Mouse (Mus musculus) stomach, embryonic 16.5 days (tissue): ENCODE results near the gene Mcu. TPM values are rescaled to one million over a fixed set of nuclear protein-coding genes. Genes with fewer than 3 reads are reported as not detected.
A peak's percentile ranks its signal among the peaks of the same experiment; 100 is the strongest.

Experiments used
- ATAC-seq: fragments of 200-750 bp; cut with Nextera tagmentation; 2 replicates; pipeline ENCODE4 v1.8.0; 2017; ENCODE audit warnings: moderate number of reproducible peaks, moderate TSS enrichment; ENCODE audit not compliant: insufficient read depth, low FRiP score
- H3K27ac ChIP-seq: fragments of 300-500 bp; sonication (generic); 2 replicates; pipeline ENCODE4 v1.5.1; 2014; ENCODE audit warnings: low read length
- H3K27me3 ChIP-seq: fragments of 300-500 bp; sonication (generic); 2 replicates; pipeline ENCODE4 v1.6.1; 2014; ENCODE audit warnings: low read length, control low read depth, mixed read lengths; ENCODE audit not compliant: control insufficient read depth, insufficient read depth
- H3K36me3 ChIP-seq: fragments of 300-500 bp; sonication (generic); 2 replicates; pipeline ENCODE4 v1.6.1; 2014; ENCODE audit warnings: low read length; ENCODE audit not compliant: control insufficient read depth, insufficient read depth
- H3K4me1 ChIP-seq: fragments of 300-500 bp; sonication (generic); 2 replicates; pipeline ENCODE4 v1.6.1; 2014; ENCODE audit warnings: low read length, control low read depth, mixed read lengths; ENCODE audit not compliant: control insufficient read depth, insufficient read depth
- H3K4me2 ChIP-seq: fragments of 300-500 bp; sonication (generic); 2 replicates; pipeline ENCODE4 v1.6.1; 2014; ENCODE audit warnings: low read depth, low read length, mixed read lengths
- H3K4me3 ChIP-seq: fragments of 300-500 bp; sonication (generic); replicated peaks from 2 replicates; pipeline ENCODE4 v1.5.1; 2014; ENCODE audit warnings: mild to moderate bottlenecking, low read length
- H3K9ac ChIP-seq: fragments of 300-500 bp; sonication (generic); 2 replicates; pipeline ENCODE4 v1.6.1; 2014; ENCODE audit warnings: low read length
- H3K9me3 ChIP-seq: fragments of 300-500 bp; sonication (generic); replicated peaks from 2 replicates; pipeline ENCODE4 v1.6.1; 2016; ENCODE audit warnings: low read length, control low read depth; ENCODE audit not compliant: control insufficient read depth
- WGBS: fragments of 180-500 bp; shearing (Covaris S2); extraction: QIAGEN DNeasy Blood & Tissue Kit; methylation state at CpG from one replicate; pipeline ENCODE4 v1.1.7; 2014; 5-methylcytosine and 5-hydroxymethylcytosine counted together
- polyA plus RNA-seq: library from polyadenylated mRNA; unstranded; fragments of >200 nt; fragmentation: Nextera tagmentation; extraction: Ambion mirVana; gene quantifications from 2 replicates; pipeline ENCODE4 v1.2.1, GENCODE M21; 2015

The Mcu gene
- polyA plus RNA-seq, 1 experiment from 2014 or later = 60.0 TPM

- ATAC-seq = no peak
- Histone ChIP-seq H3K4me2 (no peak overlapping the region), H3K27me3 (no peaks in the 10 kb centered on the region), H3K4me1 (peaks cover 25% of the 10 kb centered on the region), H3K4me3 (no peak overlapping the region), H3K36me3 (no peaks in the 10 kb centered on the region), H3K27ac (no peak overlapping the region), H3K9me3 (no peaks in the 10 kb centered on the region), H3K9ac (no peak overlapping the region)
- 86% methylated on average over 7 of the region's 7 CpGs for WGBS
Measured at GRCm38 (mm10) chr10:59617776-59618175, 1.3 kb upstream of the Mcu start.

- H3K36me3 ChIP-seq = no peaks in the 10 kb centered on the region
- H3K27ac ChIP-seq = peak within 1 kb of the TSS; percentile 86
- no peaks in the 10 kb centered on the region for H3K9me3 ChIP-seq
- H3K27me3 ChIP-seq = no peaks in the 10 kb centered on the region
- ATAC-seq = peak; percentile 80
- peak within 1 kb of the TSS; percentile 81 for H3K4me2 ChIP-seq
- WGBS = under 1% methylated on average over 40 of the region's 51 CpGs
- H3K9ac ChIP-seq = peak within 1 kb of the TSS; percentile 99
- peaks cover 22% of the 10 kb centered on the region for H3K4me1 ChIP-seq
- peak within 1 kb of the TSS; percentile 88 for H3K4me3 ChIP-seq
Measured at GRCm38 (mm10) chr10:59615981-59616520, 441 bp downstream of the Mcu start, which contains the start of gene Gm10322. Gene Gm10322 (plus strand): TSS chr10:59616063.

- no peaks in the 10 kb centered on the region for H3K36me3 ChIP-seq
- H3K4me1 ChIP-seq = peaks cover 22% of the 10 kb centered on the region
- peak overlapping the region; percentile 81 for H3K4me2 ChIP-seq
- no peaks in the 10 kb centered on the region for H3K9me3 ChIP-seq
- ATAC-seq = no peak
- H3K27me3 ChIP-seq = no peaks in the 10 kb centered on the region
- H3K27ac ChIP-seq = no peak overlapping the region; the same call in 1 of the 2 replicates
- 20% methylated on average over 5 of the region's 5 CpGs for WGBS
- peak overlapping the region; percentile 99 for H3K9ac ChIP-seq
- H3K4me3 ChIP-seq = peak overlapping the region; percentile 88
Measured at GRCm38 (mm10) chr10:59615411-59615810, 1.1 kb downstream of the Mcu start.

GRCm38 (mm10) chr10:59614141-59614540, 2.4 kb downstream of the Mcu start:
- H3K36me3 ChIP-seq = no peaks in the 10 kb centered on the region
- no peak overlapping the region for H3K4me3 ChIP-seq
- H3K4me1 ChIP-seq = peaks cover 22% of the 10 kb centered on the region
- no peak for ATAC-seq
- H3K4me2 ChIP-seq = 0 out of 2 replicates have a peak overlapping the region, but pooled peaks have one; percentile 0
- 89% methylated on average over 5 of the region's 5 CpGs for WGBS
- no peak overlapping the region for H3K9ac ChIP-seq
- no peak overlapping the region for H3K27ac ChIP-seq
- H3K27me3 ChIP-seq = no peaks in the 10 kb centered on the region
- H3K9me3 ChIP-seq = no peaks in the 10 kb centered on the region

GRCm38 (mm10) chr10:59613276-59613675, 3.2 kb downstream of the Mcu start:
- no peak overlapping the region for H3K27ac ChIP-seq
- H3K4me1 ChIP-seq = peaks cover 24% of the 10 kb centered on the region
- no peak overlapping the region for H3K9ac ChIP-seq
- no peaks in the 10 kb centered on the region for H3K27me3 ChIP-seq
- H3K36me3 ChIP-seq = no peaks in the 10 kb centered on the region
- H3K9me3 ChIP-seq = no peaks in the 10 kb centered on the region
- 55% methylated on average over 5 of the region's 5 CpGs for WGBS
- ATAC-seq = no peak
- no peak overlapping the region for H3K4me3 ChIP-seq
- no peak overlapping the region for H3K4me2 ChIP-seq

- ATAC-seq = no peak
Measured at GRCm38 (mm10) chr10:59604879-59605464, 11.5 kb downstream of the Mcu start.

GRCm38 (mm10) chr10:59603843-59604242, 12.6 kb downstream of the Mcu start:
- Histone ChIP-seq H3K36me3 (no peaks in the 10 kb centered on the region), H3K27ac (no peak overlapping the region), H3K9me3 (no peaks in the 10 kb centered on the region), H3K4me2 (no peak overlapping the region), H3K4me3 (no peak overlapping the region), H3K4me1 (peaks cover 12% of the 10 kb centered on the region; the same call in 1 of the 2 replicates), H3K9ac (no peak overlapping the region), H3K27me3 (no peaks in the 10 kb centered on the region)
- 61% methylated on average over 5 of the region's 5 CpGs for WGBS
- ATAC-seq = no peak

More at GRCm38 (mm10) chr10:59604879-59605464, 11.5 kb downstream of the Mcu start:
- Histone ChIP-seq H3K27ac (no peak overlapping the region), H3K4me2 (no peak overlapping the region), H3K9me3 (no peaks in the 10 kb centered on the region), H3K9ac (no peak overlapping the region), H3K4me3 (no peak overlapping the region), H3K4me1 (peaks cover 12% of the 10 kb centered on the region; the same call in 1 of the 2 replicates), H3K36me3 (no peaks in the 10 kb centered on the region), H3K27me3 (no peaks in the 10 kb centered on the region)
- 61% methylated on average over 11 of the region's 11 CpGs for WGBS

GRCm38 (mm10) chr10:59602891-59603290, 13.6 kb downstream of the Mcu start:
- Histone ChIP-seq H3K4me1 (peaks cover 9% of the 10 kb centered on the region; the same call in 1 of the 2 replicates), H3K27ac (peak overlapping the region; percentile 27; the same call in 1 of the 2 replicates), H3K27me3 (no peaks in the 10 kb centered on the region), H3K36me3 (no peaks in the 10 kb centered on the region), H3K9ac (no peak overlapping the region), H3K9me3 (no peaks in the 10 kb centered on the region), H3K4me3 (no peak overlapping the region), H3K4me2 (no peak overlapping the region)
- 41% methylated on average over 14 of the region's 14 CpGs for WGBS
- ATAC-seq = no peak

GRCm38 (mm10) chr10:59602043-59602442, 14.4 kb downstream of the Mcu start:
- no peaks in the 10 kb centered on the region for H3K27me3 ChIP-seq
- H3K4me1 ChIP-seq = peaks cover 9% of the 10 kb centered on the region; the same call in 1 of the 2 replicates
- ATAC-seq = no peak
- no peak overlapping the region for H3K4me2 ChIP-seq
- no peak overlapping the region for H3K9ac ChIP-seq
- H3K4me3 ChIP-seq = no peak overlapping the region
- WGBS = 50% methylated on average over 8 of the region's 8 CpGs
- H3K27ac ChIP-seq = no peak overlapping the region
- no peaks in the 10 kb centered on the region for H3K36me3 ChIP-seq
- no peaks in the 10 kb centered on the region for H3K9me3 ChIP-seq
